Mouse (Mus musculus): ENCODE measurements around the gene Ctsc.
"Not testable (repeated sequence)": the region's sequence is repeated elsewhere in the genome, so short reads cannot be mapped to it uniquely, and the experiment has no call there.

Gene Ctsc

GRCm38 (mm10) chr7:88277858-88278627, at the start of gene Ctsc:
Ctsc (plus strand) TSS chr7:88278085.
- DNase-seq (ENCODE audit: low read depth in 2 of 2, low spot score in 2 of 2): peak; percentile 92 to 95

- no peak for DNase-seq (ENCODE audit: low read depth in 2 of 2, low spot score in 2 of 2)
Measured at GRCm38 (mm10) chr7:88229051-88229450, 48.8 kb upstream of the Ctsc start.

- DNase-seq (ENCODE audit: low read depth in 2 of 2, low spot score in 2 of 2): no peak
Measured at GRCm38 (mm10) chr7:88230121-88230520, 47.8 kb upstream of the Ctsc start.

GRCm38 (mm10) chr7:88230756-88231522, 46.9 kb upstream of the Ctsc start:
- no peak for DNase-seq (ENCODE audit: low read depth in 2 of 2, low spot score in 2 of 2)

- DNase-seq (ENCODE audit: low read depth in 2 of 2, low spot score in 2 of 2): no peak
Measured at GRCm38 (mm10) chr7:88243059-88243458, 34.8 kb upstream of the Ctsc start.

GRCm38 (mm10) chr7:88244462-88244861, 33.4 kb upstream of the Ctsc start:
- DNase-seq (ENCODE audit: low read depth in 2 of 2, low spot score in 2 of 2): no peak

- DNase-seq (ENCODE audit: low read depth in 2 of 2, low spot score in 2 of 2): not testable (repeated sequence)
Measured at GRCm38 (mm10) chr7:88250380-88250779, 27.5 kb upstream of the Ctsc start.

- no peak for DNase-seq (ENCODE audit: low read depth in 2 of 2, low spot score in 2 of 2)
Measured at GRCm38 (mm10) chr7:88251535-88251934, 26.4 kb upstream of the Ctsc start.

- DNase-seq (ENCODE audit: low read depth in 2 of 2, low spot score in 2 of 2): no peak
Measured at GRCm38 (mm10) chr7:88252129-88252528, 25.8 kb upstream of the Ctsc start.

- no peak for DNase-seq (ENCODE audit: low read depth in 2 of 2, low spot score in 2 of 2)
Measured at GRCm38 (mm10) chr7:88254884-88255283, 23.0 kb upstream of the Ctsc start.

- no peak for DNase-seq (ENCODE audit: low read depth in 2 of 2, low spot score in 2 of 2)
Measured at GRCm38 (mm10) chr7:88259155-88259925, 18.5 kb upstream of the Ctsc start.

- DNase-seq (ENCODE audit: low read depth in 2 of 2, low spot score in 2 of 2): no peak
Measured at GRCm38 (mm10) chr7:88261799-88262198, 16.1 kb upstream of the Ctsc start.

- no peak for DNase-seq (ENCODE audit: low read depth in 2 of 2, low spot score in 2 of 2)
Measured at GRCm38 (mm10) chr7:88264861-88265260, 13.0 kb upstream of the Ctsc start.

GRCm38 (mm10) chr7:88269913-88270312, 8.0 kb upstream of the Ctsc start:
- DNase-seq (ENCODE audit: low read depth in 2 of 2, low spot score in 2 of 2): no peak

- no peak for DNase-seq (ENCODE audit: low read depth in 2 of 2, low spot score in 2 of 2)
Measured at GRCm38 (mm10) chr7:88271531-88271930, 6.4 kb upstream of the Ctsc start.

- DNase-seq (ENCODE audit: low read depth in 2 of 2, low spot score in 2 of 2): peak; percentile 14 to 23
Measured at GRCm38 (mm10) chr7:88276914-88277765, 745 bp upstream of the Ctsc start.

GRCm38 (mm10) chr7:88278628-88279196, 827 bp downstream of the Ctsc start:
- DNase-seq (ENCODE audit: low read depth in 2 of 2, low spot score in 2 of 2): no peak

GRCm38 (mm10) chr7:88285276-88285675, 7.4 kb downstream of the Ctsc start:
- no peak for DNase-seq (ENCODE audit: low read depth in 2 of 2, low spot score in 2 of 2)

- DNase-seq (ENCODE audit: low read depth in 2 of 2, low spot score in 2 of 2): no peak
Measured at GRCm38 (mm10) chr7:88291036-88291435, 13.2 kb downstream of the Ctsc start.

GRCm38 (mm10) chr7:88292044-88292443, 14.2 kb downstream of the Ctsc start:
- DNase-seq (ENCODE audit: low read depth in 2 of 2, low spot score in 2 of 2): no peak

All from CD8-positive naive resting alpha-beta T cell, adult 2 months (primary cell).